Mouse (Mus musculus) mouse embryonic stem cell (cell line): Measurements from ENCODE around the gene Hist3h2a.
"Not testable (repeated sequence)": the region's sequence is repeated elsewhere in the genome, so short reads cannot be mapped to it uniquely, and the experiment has no call there.

Experiments
- in situ Hi-C, 2 experiments: fragments of 300-500 bp; cut with MboI; formaldehyde crosslinking; loops; 1 replicate in 1 of 2; 3 replicates in 1 of 2; pipeline ENCODE4 v1.14.3; 2019 to 2020; ENCODE audit warnings: low sequenced_read_pairs in 2 of 2, low pct_unique_long_range_greater_than_20kb in 1 of 2, mixed read lengths in 1 of 2; ENCODE audit not compliant: unreplicated experiment in 1 of 2

The Hist3h2a gene

GRCm38 (mm10) chr11:58939088-58939439 is 15.4 kb upstream of the Hist3h2a start:
- in situ Hi-C loops, result no loop called here

- in situ Hi-C loops, result no loop called here
Measured at GRCm38 (mm10) chr11:58944136-58944535, 10.3 kb upstream of the Hist3h2a start.

GRCm38 (mm10) chr11:58947306-58947705 is 7.2 kb upstream of the Hist3h2a start:
- in situ Hi-C loops, result no loop called here

GRCm38 (mm10) chr11:58947798-58948528 is 6.5 kb upstream of the Hist3h2a start:
- in situ Hi-C loops, result no loop called here

- in situ Hi-C loops, result no loop called here
Measured at GRCm38 (mm10) chr11:58948542-58949479, 5.7 kb upstream of the Hist3h2a start, which contains the start of gene Hist3h2ba. TSS of gene Hist3h2ba (plus strand) at chr11:58948920.

- in situ Hi-C loops, result no loop called here
Measured at GRCm38 (mm10) chr11:58949480-58950431, 4.7 kb upstream of the Hist3h2a start.

- in situ Hi-C loops, result no loop called here
Measured at GRCm38 (mm10) chr11:58951210-58951609, 3.3 kb upstream of the Hist3h2a start.

- in situ Hi-C loops, result no loop called here
Measured at GRCm38 (mm10) chr11:58953351-58954169, 925 bp upstream of the Hist3h2a start.

GRCm38 (mm10) chr11:58954170-58954419 is 390 bp upstream of the Hist3h2a start:
- in situ Hi-C loops, result not testable (repeated sequence)

- in situ Hi-C loops, result no loop called here
Measured at GRCm38 (mm10) chr11:58955143-58955867, 820 bp downstream of the Hist3h2a start.

- in situ Hi-C loops, result no loop called here
Measured at GRCm38 (mm10) chr11:58955868-58956257, 1.4 kb downstream of the Hist3h2a start.

- in situ Hi-C loops, result no loop called here
Measured at GRCm38 (mm10) chr11:58957226-58957914, 2.9 kb downstream of the Hist3h2a start.

- in situ Hi-C loops, result no loop called here
Measured at GRCm38 (mm10) chr11:58958536-58958935, 4.1 kb downstream of the Hist3h2a start.

- in situ Hi-C loops, result no loop called here
Measured at GRCm38 (mm10) chr11:58959186-58959825, 4.8 kb downstream of the Hist3h2a start.

- in situ Hi-C loops, result no loop called here
Measured at GRCm38 (mm10) chr11:58959921-58960465, 5.5 kb downstream of the Hist3h2a start.
